Mouse (Mus musculus) heart, embryonic 16.5 days (tissue): ENCODE measurements around the gene Mycbp2. TPM values are rescaled to one million over a fixed set of nuclear protein-coding genes. Genes with fewer than 3 reads are reported as not detected.

Source experiments
- ATAC-seq: fragments of 200-750 bp; cut with Nextera tagmentation; replicated peaks from 2 replicates; pipeline ENCODE4 v1.8.0; 2017; ENCODE audit warnings: moderate number of reproducible peaks; ENCODE audit not compliant: insufficient read depth, low FRiP score; ENCODE audit errors: extremely low read depth
- H3K27ac ChIP-seq: fragments of 300-500 bp; sonication (generic); 2 replicates; pipeline ENCODE4 v1.5.1; 2014; ENCODE audit warnings: mild to moderate bottlenecking, low read length, control low read depth, moderate library complexity
- H3K27me3 ChIP-seq: fragments of 300-500 bp; sonication (generic); 2 replicates; pipeline ENCODE4 v1.6.1; 2014; ENCODE audit warnings: low read length, mixed read lengths; ENCODE audit not compliant: control insufficient read depth, insufficient read depth
- H3K36me3 ChIP-seq: fragments of 300-500 bp; sonication (generic); 2 replicates; pipeline ENCODE4 v1.6.1; 2014; ENCODE audit not compliant: control insufficient read depth, insufficient read depth
- H3K4me1 ChIP-seq: fragments of 300-500 bp; sonication (generic); 2 replicates; pipeline ENCODE4 v1.6.1; 2014; ENCODE audit warnings: low read length, mixed read lengths; ENCODE audit not compliant: control insufficient read depth, insufficient read depth
- H3K4me2 ChIP-seq: fragments of 300-500 bp; sonication (generic); 2 replicates; pipeline ENCODE4 v1.6.1; 2014; ENCODE audit warnings: low read depth, mild to moderate bottlenecking, control low read depth, low read length
- H3K4me3 ChIP-seq: fragments of 300-500 bp; sonication (generic); 2 replicates; pipeline ENCODE4 v1.5.1; 2014; ENCODE audit warnings: mild to moderate bottlenecking, control low read depth, low read length
- H3K9ac ChIP-seq: fragments of 300-500 bp; sonication (generic); 2 replicates; pipeline ENCODE4 v1.6.1; 2014; ENCODE audit warnings: low read length, control low read depth
- H3K9me3 ChIP-seq: fragments of 300-500 bp; sonication (generic); replicated peaks from 2 replicates; pipeline ENCODE4 v1.6.1; 2016; ENCODE audit warnings: low read length; ENCODE audit not compliant: control insufficient read depth
- WGBS: fragments of 180-500 bp; shearing (Covaris S2); extraction: QIAGEN DNeasy Blood & Tissue Kit; methylation state at CpG from one replicate; pipeline ENCODE4 v1.1.7; 2014; 5-methylcytosine and 5-hydroxymethylcytosine counted together
- polyA plus RNA-seq: library from polyadenylated mRNA; unstranded; fragments of >200 nt; fragmentation: Nextera tagmentation; extraction: Ambion mirVana; gene quantifications from 2 replicates; pipeline ENCODE4 v1.2.1, GENCODE M21; 2015

Gene Mycbp2
- polyA plus RNA-seq, 1 experiment from 2014 or later, result 12.7 TPM

DNA sequence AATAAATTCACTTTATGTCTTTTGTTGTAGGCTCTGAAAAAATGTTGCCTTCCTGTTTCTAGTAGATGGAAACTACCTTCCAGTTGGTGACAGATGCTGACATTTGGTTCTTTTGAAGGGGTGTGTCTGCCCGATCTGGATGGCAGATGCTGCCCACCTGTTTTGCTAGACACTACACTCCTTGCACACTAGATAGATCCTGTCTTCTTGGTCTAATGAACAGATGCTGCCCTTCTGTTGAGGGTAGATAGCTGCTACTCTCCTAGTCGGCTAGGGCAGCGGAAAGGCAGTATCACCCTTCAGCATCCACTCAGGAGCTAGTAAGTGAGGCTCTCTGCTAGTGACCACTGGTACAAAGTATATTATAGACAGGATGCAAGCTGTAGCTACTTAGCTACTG, 9.5 kb upstream of the Mycbp2 start:
- Histone ChIP-seq H3K36me3 (no peaks in the 10 kb centered on the region), H3K4me3 (no peak overlapping the region), H3K4me2 (no peak overlapping the region), H3K9me3 (no peaks in the 10 kb centered on the region), H3K27me3 (no peaks in the 10 kb centered on the region), H3K9ac (no peak overlapping the region), H3K4me1 (peaks cover 4% of the 10 kb centered on the region; the same call in 1 of the 2 replicates), H3K27ac (no peak overlapping the region)
- WGBS, result 68% methylated on average over 3 of the region's 3 CpGs
- ATAC-seq, result no peak

- ATAC-seq, result no peak
- no peaks in the 10 kb centered on the region for H3K9me3 ChIP-seq
- peak overlapping the region; percentile 49 for H3K4me2 ChIP-seq
- H3K9ac ChIP-seq, result no peak overlapping the region
- H3K36me3 ChIP-seq, result no peaks in the 10 kb centered on the region
- peak overlapping the region; percentile 15; the same call in 1 of the 2 replicates for H3K4me3 ChIP-seq
- WGBS, result 30% methylated on average over 16 of the region's 18 CpGs
- H3K27me3 ChIP-seq, result no peaks in the 10 kb centered on the region
- peaks cover 4% of the 10 kb centered on the region; the same call in 1 of the 2 replicates for H3K4me1 ChIP-seq
- no peak overlapping the region for H3K27ac ChIP-seq
Measured at GRCm38 (mm10) chr14:103354396-103355352, 8.1 kb upstream of the Mycbp2 start.

DNA sequence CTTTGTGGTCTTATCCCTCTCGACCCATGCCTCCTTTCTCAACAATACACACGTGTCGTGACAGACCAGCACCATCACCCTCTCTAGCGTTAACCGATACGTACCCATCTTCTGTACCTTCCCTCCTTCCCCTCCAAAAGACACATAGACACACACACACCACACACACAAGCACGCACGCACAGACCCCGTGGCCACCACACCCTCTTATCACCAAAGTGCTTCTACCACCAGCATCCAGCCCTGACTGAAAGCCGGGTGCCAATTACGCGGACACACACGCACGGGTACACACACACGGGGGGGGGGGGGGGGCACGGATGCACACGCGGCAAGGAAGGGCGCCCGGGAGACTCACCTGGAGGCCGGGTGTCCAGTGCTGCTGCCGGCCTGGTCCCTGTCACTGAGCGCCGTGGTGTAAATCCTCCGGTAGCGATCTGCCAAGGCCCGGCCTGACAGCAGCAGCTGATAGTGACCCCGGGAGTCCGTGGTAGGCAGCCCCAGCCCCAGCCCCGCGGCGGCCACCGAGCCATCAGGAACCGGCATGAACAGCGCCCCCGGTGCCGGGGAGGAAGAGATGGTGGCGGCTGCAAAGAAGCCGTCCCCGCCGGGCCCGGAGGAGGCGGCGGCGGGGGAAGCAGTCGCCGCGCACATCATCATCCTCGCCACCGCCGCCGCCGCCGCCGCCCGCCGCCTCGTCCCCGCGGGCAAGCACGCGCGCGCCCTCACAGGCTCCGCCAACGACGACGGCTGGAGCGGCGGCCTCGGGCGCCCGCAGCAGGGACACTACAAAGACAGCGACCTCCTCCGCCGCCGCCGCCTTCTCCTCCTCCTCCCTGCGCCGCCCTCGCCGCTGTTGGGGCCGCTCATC, 521 bp downstream of the Mycbp2 start:
- Histone ChIP-seq H3K9me3 (no peaks in the 10 kb centered on the region), H3K4me1 (peaks cover 22% of the 10 kb centered on the region), H3K36me3 (no peaks in the 10 kb centered on the region), H3K27ac (peak overlapping the region; percentile 89), H3K9ac (peak overlapping the region; percentile 90), H3K4me3 (peak overlapping the region; percentile 88), H3K4me2 (peak overlapping the region; percentile 93), H3K27me3 (no peaks in the 10 kb centered on the region)
- 0% methylated on average over 63 of the region's 83 CpGs for WGBS
- ATAC-seq, result peak; percentile 55

- Histone ChIP-seq H3K9ac (peak overlapping the region; percentile 90), H3K4me2 (peak overlapping the region; percentile 93), H3K9me3 (no peaks in the 10 kb centered on the region), H3K4me1 (peaks cover 22% of the 10 kb centered on the region), H3K36me3 (no peaks in the 10 kb centered on the region), H3K27me3 (no peaks in the 10 kb centered on the region), H3K27ac (peak overlapping the region; percentile 89; the same call in 1 of the 2 replicates), H3K4me3 (peak overlapping the region; percentile 88)
- 4% methylated on average over 6 of the region's 6 CpGs for WGBS
- no peak for ATAC-seq
Measured at GRCm38 (mm10) chr14:103345486-103345857, 1.1 kb downstream of the Mycbp2 start.

DNA sequence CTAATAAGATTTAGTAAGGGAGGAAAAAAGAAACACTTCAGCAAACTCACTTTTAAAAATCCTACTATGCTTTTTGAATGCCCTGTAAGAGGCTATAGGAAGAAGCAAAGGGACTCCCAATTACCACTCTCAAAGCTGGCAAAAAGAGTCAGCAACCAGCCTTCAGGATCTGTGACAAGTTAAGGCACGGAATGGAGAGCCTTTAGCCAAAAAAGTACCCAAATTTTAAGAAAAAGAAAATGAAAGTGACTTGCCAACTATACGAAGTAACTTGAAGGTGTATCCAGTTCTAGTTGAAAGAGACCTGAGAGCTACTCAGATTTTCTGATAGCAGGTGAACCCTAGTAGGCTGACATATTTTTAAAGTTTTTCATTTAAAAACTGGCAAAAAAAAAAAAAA, 1.6 kb downstream of the Mycbp2 start:
- Histone ChIP-seq H3K36me3 (no peaks in the 10 kb centered on the region), H3K27me3 (no peaks in the 10 kb centered on the region), H3K27ac (no peak overlapping the region), H3K4me2 (peak overlapping the region; percentile 93), H3K4me1 (peaks cover 22% of the 10 kb centered on the region), H3K9me3 (no peaks in the 10 kb centered on the region), H3K9ac (peak overlapping the region; percentile 90; the same call in 1 of the 2 replicates), H3K4me3 (peak overlapping the region; percentile 88)
- ATAC-seq, result no peak
- WGBS, result 53% methylated on average over 2 of the region's 2 CpGs

- H3K27me3 ChIP-seq, result no peaks in the 10 kb centered on the region
- H3K9ac ChIP-seq, result no peak overlapping the region
- H3K4me2 ChIP-seq, result no peak overlapping the region
- peaks cover 22% of the 10 kb centered on the region for H3K4me1 ChIP-seq
- no peak overlapping the region for H3K27ac ChIP-seq
- H3K4me3 ChIP-seq, result no peak overlapping the region
- no peak for ATAC-seq
- 40% methylated on average over 5 of the region's 5 CpGs for WGBS
- H3K9me3 ChIP-seq, result no peaks in the 10 kb centered on the region
- no peaks in the 10 kb centered on the region for H3K36me3 ChIP-seq
Measured at GRCm38 (mm10) chr14:103343791-103344190, 2.8 kb downstream of the Mycbp2 start.

DNA sequence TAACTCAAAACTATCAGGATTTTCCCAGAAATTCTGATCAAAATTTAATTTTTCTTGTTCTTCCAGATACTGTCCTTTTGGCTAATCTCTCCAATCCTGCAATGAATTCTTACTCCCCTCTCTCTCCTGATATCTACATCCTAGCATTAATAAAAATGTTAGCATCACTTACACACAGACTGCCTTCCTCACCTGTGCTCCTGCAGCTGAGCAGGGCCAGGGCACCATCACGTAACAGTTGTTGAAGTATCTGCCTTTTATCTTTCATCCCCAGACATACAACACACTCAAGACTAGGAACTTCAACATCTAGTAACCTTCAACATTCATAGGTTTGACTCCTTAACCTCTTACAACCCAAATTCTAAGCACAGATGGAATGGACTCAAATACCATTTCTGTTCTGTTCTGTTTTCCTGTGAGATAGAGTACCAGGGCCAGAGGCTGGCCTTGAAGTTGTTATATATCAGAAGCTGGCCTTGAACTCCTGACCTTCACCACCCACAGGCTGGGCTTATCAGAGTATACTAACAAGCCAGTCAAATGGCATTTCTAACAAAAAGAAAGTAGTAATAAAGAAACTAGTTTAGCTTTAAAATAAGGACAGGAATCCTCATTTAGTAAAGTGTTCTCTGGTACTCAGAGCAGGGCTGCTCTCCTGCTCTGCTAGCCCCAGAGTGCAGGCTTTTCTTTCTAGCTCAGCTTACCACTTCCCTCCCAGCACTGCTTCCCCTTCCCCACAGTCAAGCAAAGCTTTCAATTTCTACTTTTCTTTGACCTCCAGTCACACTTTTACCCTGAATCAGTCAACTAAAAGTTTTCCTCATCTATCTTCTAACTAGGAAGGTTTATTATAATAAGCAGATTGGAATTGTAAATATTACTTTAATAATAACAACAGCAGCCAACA, 5.0 kb downstream of the Mycbp2 start:
- Histone ChIP-seq H3K36me3 (no peaks in the 10 kb centered on the region), H3K4me2 (no peak overlapping the region), H3K27me3 (no peaks in the 10 kb centered on the region), H3K9ac (no peak overlapping the region), H3K27ac (no peak overlapping the region), H3K9me3 (no peaks in the 10 kb centered on the region), H3K4me3 (no peak overlapping the region), H3K4me1 (peaks cover 19% of the 10 kb centered on the region)
- 66% methylated on average over 1 of the region's 1 CpGs for WGBS
- ATAC-seq, result no peak

GRCm38 (mm10) chr14:103312926-103313325, 33.7 kb downstream of the Mycbp2 start:
- no peaks in the 10 kb centered on the region for H3K9me3 ChIP-seq
- H3K27me3 ChIP-seq, result no peaks in the 10 kb centered on the region
- H3K4me2 ChIP-seq, result no peak overlapping the region
- H3K36me3 ChIP-seq, result peaks cover 19% of the 10 kb centered on the region
- H3K27ac ChIP-seq, result no peak overlapping the region
- no peak overlapping the region for H3K9ac ChIP-seq
- 88% methylated on average over 4 of the region's 4 CpGs for WGBS
- H3K4me3 ChIP-seq, result no peak overlapping the region
- ATAC-seq, result no peak
- H3K4me1 ChIP-seq, result no peaks in the 10 kb centered on the region
